Mouse (Mus musculus) kidney, postnatal 0 days (tissue): ENCODE results near the gene Tgm2. TPM values are rescaled to one million over a fixed set of nuclear protein-coding genes. Genes with fewer than 3 reads are reported as not detected.

Experiments used
- ATAC-seq: fragments of 200-750 bp; cut with Nextera tagmentation; replicated peaks from 2 replicates; pipeline ENCODE4 v1.8.0; 2017; ENCODE audit warnings: low read depth, moderate number of reproducible peaks, moderate TSS enrichment, moderate library complexity; ENCODE audit not compliant: low FRiP score
- DNase-seq: peaks from one replicate; pipeline ENCODE4 v3.0.0-alpha.2; 2016; ENCODE audit warnings: low spot score
- H3K27ac ChIP-seq: fragments of 300-500 bp; sonication (generic); 2 replicates; pipeline ENCODE4 v1.5.1; 2014; ENCODE audit warnings: mild to moderate bottlenecking
- H3K27me3 ChIP-seq: fragments of 300-500 bp; sonication (generic); 2 replicates; pipeline ENCODE4 v1.6.1; 2014; ENCODE audit warnings: low read length, mixed read lengths; ENCODE audit not compliant: insufficient read depth
- H3K36me3 ChIP-seq: fragments of 300-500 bp; sonication (generic); 2 replicates; pipeline ENCODE4 v1.6.1; 2014; ENCODE audit warnings: low read length, mixed read lengths; ENCODE audit not compliant: insufficient read depth
- H3K4me1 ChIP-seq: fragments of 300-500 bp; sonication (generic); replicated peaks from 2 replicates; pipeline ENCODE4 v1.6.1; 2014; ENCODE audit warnings: antibody characterized with exemption, low read length, mixed read lengths; ENCODE audit not compliant: insufficient read depth
- H3K4me2 ChIP-seq: fragments of 300-500 bp; sonication (generic); 2 replicates; pipeline ENCODE4 v1.6.1; 2014; ENCODE audit warnings: mild to moderate bottlenecking, low read length, moderate library complexity, mixed read lengths
- H3K4me3 ChIP-seq: fragments of 300-500 bp; sonication (generic); replicated peaks from 2 replicates; pipeline ENCODE4 v1.5.1; 2014; ENCODE audit warnings: low read depth, low read length
- H3K9ac ChIP-seq: fragments of 300-500 bp; sonication (generic); 2 replicates; pipeline ENCODE4 v1.6.1; 2014; ENCODE audit warnings: low read depth, low read length
- H3K9me3 ChIP-seq: fragments of 300-500 bp; sonication (generic); replicated peaks from 2 replicates; pipeline ENCODE4 v1.6.1; 2016; ENCODE audit warnings: low read length, inconsistent platforms, mixed read lengths
- CTCF ChIP-seq: IDR thresholded peaks from 2 replicates; pipeline ENCODE4 v1.5.1; 2016; ENCODE audit warnings: antibody characterized with exemption, low read depth, mild to moderate bottlenecking, moderate library complexity
- WGBS: fragments of 180-500 bp; shearing (Covaris S2); extraction: QIAGEN DNeasy Blood & Tissue Kit; methylation state at CpG from one replicate; pipeline ENCODE4 v1.1.7; 2014; 5-methylcytosine and 5-hydroxymethylcytosine counted together
- polyA plus RNA-seq: library from polyadenylated mRNA; unstranded; fragments of >200 nt; fragmentation: Nextera tagmentation; extraction: Ambion mirVana; gene quantifications from 2 replicates; pipeline ENCODE4 v1.2.1, GENCODE M21; 2015

The Tgm2 gene
- polyA plus RNA-seq, 1 experiment from 2014 or later: 26.9 TPM

- TF ChIP-seq CTCF: no peak
- DNase-seq: no peak
- Histone ChIP-seq H3K4me2 (no peak overlapping the region), H3K9me3 (no peaks in the 10 kb centered on the region), H3K4me3 (no peak overlapping the region), H3K27ac (no peak overlapping the region), H3K4me1 (peaks cover 5% of the 10 kb centered on the region; the same call in 1 of the 2 replicates), H3K27me3 (no peaks in the 10 kb centered on the region), H3K9ac (no peak overlapping the region), H3K36me3 (peaks cover 2% of the 10 kb centered on the region; the same call in 1 of the 2 replicates)
- 78% methylated on average over 6 of the region's 6 CpGs for WGBS
- no peak for ATAC-seq
These were observed 23.4 kb downstream of the Tgm2 start for GRCm38 (mm10) chr2:158122814-158123213.

DNA sequence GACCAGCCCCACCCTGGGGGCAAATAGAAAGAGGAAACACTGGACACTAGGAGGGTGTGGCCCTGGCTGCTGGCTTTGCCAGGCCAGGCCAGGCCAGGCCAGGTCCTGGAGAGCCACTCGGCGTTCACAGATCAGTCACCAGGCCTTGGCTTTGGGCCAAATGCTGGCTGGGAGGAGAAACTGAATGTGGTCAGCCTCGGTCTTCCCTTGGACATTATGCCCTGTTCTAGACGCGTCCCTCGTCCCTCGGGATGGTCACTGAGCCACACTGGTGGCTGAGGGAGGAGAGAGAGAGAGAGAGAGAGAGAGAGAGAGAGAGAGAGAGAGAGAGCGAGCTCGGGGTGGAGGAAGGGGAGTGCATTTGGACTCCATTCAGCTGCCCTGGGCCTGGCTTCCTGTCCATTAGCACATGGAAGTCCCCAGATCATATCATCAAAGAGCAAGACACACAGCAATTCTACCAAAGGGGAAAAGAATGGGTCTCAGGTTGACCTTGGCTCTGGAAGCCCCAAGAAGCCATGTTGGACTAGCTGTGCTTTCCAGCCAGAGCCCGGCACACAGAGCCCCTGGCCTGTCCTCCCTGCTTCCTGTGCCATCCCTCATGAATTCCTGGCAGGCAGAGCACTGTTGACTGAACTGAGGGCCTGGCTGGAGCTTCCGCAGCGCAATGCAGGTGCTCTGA lies 24.4 kb downstream of the Tgm2 start:
- peak; percentile 72 for ATAC-seq
- 32% methylated on average over 12 of the region's 12 CpGs for WGBS
- DNase-seq: peak; percentile 69
- Histone ChIP-seq H3K4me1 (peaks cover 6% of the 10 kb centered on the region; the same call in 1 of the 2 replicates), H3K4me3 (no peak overlapping the region), H3K27me3 (no peaks in the 10 kb centered on the region), H3K27ac (peak overlapping the region; percentile 68), H3K9ac (0 out of 2 replicates have a peak overlapping the region, but pooled peaks have one; percentile 10), H3K36me3 (peaks cover 10% of the 10 kb centered on the region), H3K4me2 (no peak overlapping the region), H3K9me3 (no peaks in the 10 kb centered on the region)
- TF ChIP-seq CTCF: no peak

GRCm38 (mm10) chr2:158120868-158121267 lies 25.4 kb downstream of the Tgm2 start:
- H3K27ac ChIP-seq: no peak overlapping the region
- H3K4me1 ChIP-seq: peaks cover 11% of the 10 kb centered on the region; the same call in 1 of the 2 replicates
- H3K4me3 ChIP-seq: no peak overlapping the region
- H3K27me3 ChIP-seq: no peaks in the 10 kb centered on the region
- H3K9ac ChIP-seq: no peak overlapping the region
- peaks cover 10% of the 10 kb centered on the region for H3K36me3 ChIP-seq
- WGBS: 88% methylated on average over 3 of the region's 3 CpGs
- no peaks in the 10 kb centered on the region for H3K9me3 ChIP-seq
- TF ChIP-seq CTCF: no peak
- no peak for DNase-seq
- ATAC-seq: no peak
- no peak overlapping the region for H3K4me2 ChIP-seq

DNA sequence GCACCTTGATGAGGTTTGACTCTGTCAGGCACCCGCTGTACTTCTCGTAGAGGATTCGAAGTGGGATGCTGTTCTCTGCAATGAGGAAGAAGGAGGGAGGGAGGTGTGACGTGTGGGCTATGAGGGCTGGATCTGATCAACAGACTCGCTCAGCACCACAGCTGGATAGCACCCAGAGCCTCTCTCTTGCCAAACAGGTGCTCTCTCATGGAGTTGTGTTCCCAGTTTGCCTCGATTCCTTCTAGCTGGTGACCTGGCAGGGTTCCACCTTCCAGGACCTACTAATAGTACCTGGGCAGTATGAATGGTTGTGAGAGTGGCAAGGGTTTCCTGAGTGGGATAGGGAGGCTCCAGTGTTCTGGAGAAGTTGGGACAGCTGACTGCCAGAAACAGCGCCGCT lies 26.0 kb downstream of the Tgm2 start:
- Histone ChIP-seq H3K27me3 (no peaks in the 10 kb centered on the region), H3K36me3 (peaks cover 10% of the 10 kb centered on the region), H3K4me3 (no peak overlapping the region), H3K27ac (no peak overlapping the region), H3K4me2 (no peak overlapping the region), H3K9ac (no peak overlapping the region), H3K9me3 (no peaks in the 10 kb centered on the region), H3K4me1 (peaks cover 11% of the 10 kb centered on the region; the same call in 1 of the 2 replicates)
- no peak for TF ChIP-seq CTCF
- WGBS: 89% methylated on average over 8 of the region's 8 CpGs
- DNase-seq (no peak), ATAC-seq (no peak)

DNA sequence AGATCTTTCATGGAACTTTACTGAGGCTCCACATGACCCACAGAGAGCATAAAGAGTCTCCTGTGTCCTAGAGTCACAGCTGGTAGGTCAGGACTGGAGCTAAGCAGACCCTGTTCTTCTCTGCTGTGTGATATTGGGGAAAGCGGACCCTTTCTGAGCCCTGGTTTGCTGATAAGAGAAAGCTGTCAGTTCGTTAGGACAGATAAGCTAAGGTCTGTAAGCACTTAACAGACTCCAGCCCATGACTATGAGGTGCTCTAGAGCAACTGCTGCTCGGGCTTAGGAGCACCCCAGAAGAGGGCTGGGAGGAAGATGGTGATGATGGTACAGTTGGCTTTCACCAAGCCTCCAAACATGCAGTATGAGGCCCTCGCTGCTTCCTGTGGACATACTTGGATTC lies 27.1 kb downstream of the Tgm2 start:
- no peak overlapping the region for H3K4me2 ChIP-seq
- H3K36me3 ChIP-seq: peaks cover 8% of the 10 kb centered on the region
- H3K9ac ChIP-seq: no peak overlapping the region
- TF ChIP-seq CTCF: no peak
- H3K9me3 ChIP-seq: no peaks in the 10 kb centered on the region
- 90% methylated on average over 4 of the region's 4 CpGs for WGBS
- no peak for ATAC-seq
- no peak overlapping the region for H3K27ac ChIP-seq
- H3K27me3 ChIP-seq: no peaks in the 10 kb centered on the region
- H3K4me1 ChIP-seq: peaks cover 12% of the 10 kb centered on the region; the same call in 1 of the 2 replicates
- no peak for DNase-seq
- no peak overlapping the region for H3K4me3 ChIP-seq

DNA sequence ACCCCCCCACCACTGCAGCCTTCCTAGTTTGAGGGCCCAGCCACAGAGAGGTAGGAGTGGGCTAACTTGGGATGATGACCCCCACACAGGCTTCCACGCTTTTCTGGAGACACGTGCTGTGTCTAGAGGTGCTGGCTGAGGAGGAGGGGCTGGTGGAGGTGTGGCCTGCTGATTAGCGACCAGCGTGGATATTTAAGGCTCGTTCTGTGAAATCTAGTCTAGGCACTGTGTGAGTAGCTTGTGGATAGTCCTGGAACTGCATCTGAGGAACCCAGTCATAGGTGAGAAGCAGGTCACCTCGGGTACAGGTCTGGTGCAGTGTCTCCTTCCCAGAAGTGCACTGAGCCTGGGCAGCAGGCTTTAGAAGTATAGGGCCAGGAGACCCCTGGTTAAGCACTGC lies 29.6 kb downstream of the Tgm2 start:
- Histone ChIP-seq H3K27me3 (no peaks in the 10 kb centered on the region), H3K27ac (no peak overlapping the region), H3K9ac (no peak overlapping the region), H3K36me3 (peaks cover 8% of the 10 kb centered on the region), H3K4me3 (no peak overlapping the region), H3K9me3 (no peaks in the 10 kb centered on the region), H3K4me2 (no peak overlapping the region), H3K4me1 (peaks cover 15% of the 10 kb centered on the region; the same call in 1 of the 2 replicates)
- 36% methylated on average over 6 of the region's 6 CpGs for WGBS
- DNase-seq (no peak), ATAC-seq (peak; percentile 9; the same call in 1 of the 2 replicates)
- TF ChIP-seq CTCF: no peak
